ENCODE assay signal across 7 mouse cellular contexts in genomic region chr13:83523232-83523969, GRCm38 (mm10). TPM values are rescaled to one million over a fixed set of nuclear protein-coding genes. Genes with fewer than 3 reads are reported as not detected.
DNase-seq lines count a peak whose midpoint lies in the region; ATAC-seq lines count a peak whose summit lies in the region.

No protein-coding gene starts in this region.

- intact Hi-C loops in left cerebral cortex, postnatal 4 days (cut with DNase I) = loop anchor here (10.0 kb wide), 3 partner anchors 619 to 1739 kb away; partner anchors contain the start of gene Cetn3

- H3K4me3 ChIP-seq in hindbrain, embryonic 14.5 days (replicated peaks; ENCODE audit: low read length) = peak overlapping the region; percentile 50

- H3K9ac ChIP-seq in hindbrain, embryonic 14.5 days = peak overlapping the region; percentile 60

- 2% methylated on average over 35 of the region's 35 CpGs for WGBS in hindbrain, embryonic 14.5 days

- ATAC-seq in hindbrain, embryonic 14.5 days (ENCODE audit: low FRiP score) = peak; percentile 65
- peak; percentile 45 for ATAC-seq in megakaryocyte progenitor cell, adult 5-6 weeks (replicated peaks; ENCODE audit: poor library complexity)

- DNase-seq in adrenal gland, adult 2 months = peak; percentile 77
- peak; percentile 74 for DNase-seq in cerebellum, adult 9-11 months
- DNase-seq in gastrocnemius, adult 8-10 months (ENCODE audit: low spot score in 2 of 2) = peak; percentile 14 to 32
- peak; percentile 49 for DNase-seq in hindbrain, embryonic 14.5 days (ENCODE audit: low spot score)
- DNase-seq in left cerebral cortex, postnatal 4 days = peak; percentile 56
- DNase-seq in right cerebral cortex, postnatal 14 days = peak; percentile 54

- no peaks in the 10 kb centered on the region; the same call in 1 of the 2 replicates for H3K27me3 ChIP-seq in hindbrain, embryonic 14.5 days (ENCODE audit: control insufficient read depth, insufficient read depth, low read length)

- peak overlapping the region; percentile 82 for H3K27ac ChIP-seq in hindbrain, embryonic 14.5 days

- H3K4me1 ChIP-seq in hindbrain, embryonic 14.5 days (replicated peaks; ENCODE audit: control insufficient read depth, insufficient read depth, low read length) = peaks cover 7% of the 10 kb centered on the region; the same call in 1 of the 2 replicates

- H3K9me3 ChIP-seq in hindbrain, embryonic 14.5 days (ENCODE audit: control insufficient read depth, low read length) = no peaks in the 10 kb centered on the region

- H3K4me2 ChIP-seq in hindbrain, embryonic 14.5 days (replicated peaks) = peak overlapping the region; percentile 81

- no peaks in the 10 kb centered on the region for H3K36me3 ChIP-seq in hindbrain, embryonic 14.5 days (replicated peaks; ENCODE audit: control insufficient read depth, insufficient read depth)

RNA-seq across cellular contexts. Expression of gene Mef2c, which starts 19.6 kb away (rescaled TPM):
- total RNA-seq in adrenal gland, adult 2 months (2021) = 10 to 100 TPM; 23.8 to 58.6 TPM
- 14.3 and 23.3 TPM in 2 replicates for polyA plus RNA-seq in adrenal gland, adult 2 months (2012; rRNA removed)
- 100 to 1,000 TPM; 425 to 467 (median 426) TPM for total RNA-seq in gastrocnemius, adult 8-10 months (2022)
- polyA plus RNA-seq in hindbrain, embryonic 14.5 days (2014; fragmentation: Nextera tagmentation; extraction: Ambion mirVana) = 30.7 and 32.8 TPM in 2 replicates
- 1,000 to 10,000 TPM; 1,096 to 1,344 TPM for total RNA-seq in left cerebral cortex, postnatal 4 days (2021)
- total RNA-seq in megakaryocyte progenitor cell, adult 5-6 weeks (2015) = 94.2 and 95.1 TPM in 2 replicates
- total RNA-seq in megakaryocyte progenitor cell, adult 5-6 weeks (2017) = 105 and 160 TPM in 2 replicates

Comparison
In these comparisons a context has a peak if more than half of its experiments do, and no peak if none do; other contexts are left out.
1. Peak in every context shown above with its lines: DNase-seq, ATAC-seq, H3K4me3 ChIP-seq and H3K27ac ChIP-seq.
2. DNase-seq: peak in every context shown above with its lines; median percentile 77 in adrenal gland, adult 2 months; 74 in cerebellum, adult 9-11 months; 56 in left cerebral cortex, postnatal 4 days; 54 in right cerebral cortex, postnatal 14 days; 49 in hindbrain, embryonic 14.5 days; 23 in gastrocnemius, adult 8-10 months.